Mouse (Mus musculus): Measurements from ENCODE around the gene Tmem174. TPM values are rescaled to one million over a fixed set of nuclear protein-coding genes. Genes with fewer than 3 reads are reported as not detected.

Gene Tmem174
- polyA plus RNA-seq, 1 experiment from 2014 or later: not detected

- H3K4me1 ChIP-seq (ENCODE audit: control insufficient read depth, insufficient read depth, low read length): no peaks in the 10 kb centered on the region; the same call in 1 of the 2 replicates
- no peak overlapping the region for H3K4me2 ChIP-seq (ENCODE audit: low read depth, low read length)
- H3K27ac ChIP-seq (replicated peaks; ENCODE audit: low read depth, low read length): no peak overlapping the region
- ATAC-seq (ENCODE audit: low read depth) (0 out of 2 replicates have a peak, but pooled peaks have one; percentile 15), DNase-seq (ENCODE audit: low spot score) (no peak)
- WGBS: 62% methylated on average over 3 of the region's 3 CpGs
- H3K9ac ChIP-seq (ENCODE audit: low read depth, low read length): no peak overlapping the region
- H3K27me3 ChIP-seq (replicated peaks; ENCODE audit: control insufficient read depth, insufficient read depth, low read length): no peaks in the 10 kb centered on the region
- no peak overlapping the region for H3K4me3 ChIP-seq (ENCODE audit: low read depth, low read length)
- H3K9me3 ChIP-seq (ENCODE audit: control insufficient read depth, low read length): 0 out of 2 replicates have a peak, but pooled peaks cover 4% of the 10 kb centered on the region
- H3K36me3 ChIP-seq (ENCODE audit: control insufficient read depth, insufficient read depth, low read length): no peaks in the 10 kb centered on the region
Measured at GRCm38 (mm10) chr13:98667316-98667715, 30.1 kb upstream of the Tmem174 start.

- no peak overlapping the region for H3K9ac ChIP-seq (ENCODE audit: low read depth, low read length)
- ATAC-seq (ENCODE audit: low read depth) (no peak), DNase-seq (ENCODE audit: low spot score) (no peak)
- H3K36me3 ChIP-seq (ENCODE audit: control insufficient read depth, insufficient read depth, low read length): no peaks in the 10 kb centered on the region
- no peak overlapping the region for H3K27ac ChIP-seq (replicated peaks; ENCODE audit: low read depth, low read length)
- 85% methylated on average over 10 of the region's 10 CpGs for WGBS
- H3K4me3 ChIP-seq (ENCODE audit: low read depth, low read length): no peak overlapping the region
- H3K4me1 ChIP-seq (ENCODE audit: control insufficient read depth, insufficient read depth, low read length): no peaks in the 10 kb centered on the region; the same call in 1 of the 2 replicates
- H3K4me2 ChIP-seq (ENCODE audit: low read depth, low read length): no peak overlapping the region
- no peaks in the 10 kb centered on the region for H3K27me3 ChIP-seq (replicated peaks; ENCODE audit: control insufficient read depth, insufficient read depth, low read length)
- 0 out of 2 replicates have a peak, but pooled peaks cover 8% of the 10 kb centered on the region for H3K9me3 ChIP-seq (ENCODE audit: control insufficient read depth, low read length)
Measured at GRCm38 (mm10) chr13:98665240-98665639, 28.0 kb upstream of the Tmem174 start.

GRCm38 (mm10) chr13:98662173-98662675 is 25.0 kb upstream of the Tmem174 start:
- WGBS: 79% methylated on average over 4 of the region's 4 CpGs

GRCm38 (mm10) chr13:98656034-98656471 is 18.8 kb upstream of the Tmem174 start:
- H3K27ac ChIP-seq (replicated peaks; ENCODE audit: low read depth, low read length): no peak overlapping the region

More at GRCm38 (mm10) chr13:98662173-98662675, 25.0 kb upstream of the Tmem174 start:
- Histone ChIP-seq H3K27ac (replicated peaks; ENCODE audit: low read depth, low read length) (no peak overlapping the region), H3K4me3 (ENCODE audit: low read depth, low read length) (no peak overlapping the region), H3K27me3 (replicated peaks; ENCODE audit: control insufficient read depth, insufficient read depth, low read length) (no peaks in the 10 kb centered on the region), H3K36me3 (ENCODE audit: control insufficient read depth, insufficient read depth, low read length) (no peaks in the 10 kb centered on the region), H3K4me2 (ENCODE audit: low read depth, low read length) (no peak overlapping the region), H3K4me1 (ENCODE audit: control insufficient read depth, insufficient read depth, low read length) (no peaks in the 10 kb centered on the region), H3K9me3 (ENCODE audit: control insufficient read depth, low read length) (0 out of 2 replicates have a peak, but pooled peaks cover 8% of the 10 kb centered on the region), H3K9ac (ENCODE audit: low read depth, low read length) (no peak overlapping the region)
- ATAC-seq (ENCODE audit: low read depth) (no peak), DNase-seq (ENCODE audit: low spot score) (no peak)

GRCm38 (mm10) chr13:98655346-98655745 is 18.1 kb upstream of the Tmem174 start:
- no peak overlapping the region for H3K4me3 ChIP-seq (ENCODE audit: low read depth, low read length)
- H3K27ac ChIP-seq (replicated peaks; ENCODE audit: low read depth, low read length): no peak overlapping the region; the same call in 1 of the 2 replicates
- H3K4me2 ChIP-seq (ENCODE audit: low read depth, low read length): no peak overlapping the region
- peaks cover 18% of the 10 kb centered on the region for H3K4me1 ChIP-seq (ENCODE audit: control insufficient read depth, insufficient read depth, low read length)
- no peaks in the 10 kb centered on the region for H3K36me3 ChIP-seq (ENCODE audit: control insufficient read depth, insufficient read depth, low read length)
- WGBS: 91% methylated on average over 4 of the region's 4 CpGs
- H3K27me3 ChIP-seq (replicated peaks; ENCODE audit: control insufficient read depth, insufficient read depth, low read length): no peaks in the 10 kb centered on the region
- DNase-seq (ENCODE audit: low spot score): no peak
- ATAC-seq (ENCODE audit: low read depth): no peak
- no peak overlapping the region for H3K9ac ChIP-seq (ENCODE audit: low read depth, low read length)
- H3K9me3 ChIP-seq (ENCODE audit: control insufficient read depth, low read length): no peaks in the 10 kb centered on the region

More at GRCm38 (mm10) chr13:98656034-98656471, 18.8 kb upstream of the Tmem174 start:
- ATAC-seq (ENCODE audit: low read depth) (no peak), DNase-seq (ENCODE audit: low spot score) (peak; percentile 41)
- Histone ChIP-seq H3K27me3 (replicated peaks; ENCODE audit: control insufficient read depth, insufficient read depth, low read length) (no peaks in the 10 kb centered on the region), H3K4me1 (ENCODE audit: control insufficient read depth, insufficient read depth, low read length) (peaks cover 18% of the 10 kb centered on the region), H3K4me3 (ENCODE audit: low read depth, low read length) (no peak overlapping the region), H3K9me3 (ENCODE audit: control insufficient read depth, low read length) (no peaks in the 10 kb centered on the region), H3K4me2 (ENCODE audit: low read depth, low read length) (no peak overlapping the region), H3K36me3 (ENCODE audit: control insufficient read depth, insufficient read depth, low read length) (no peaks in the 10 kb centered on the region), H3K9ac (ENCODE audit: low read depth, low read length) (no peak overlapping the region)
- WGBS: 82% methylated on average over 16 of the region's 16 CpGs

- no peak overlapping the region for H3K4me2 ChIP-seq (ENCODE audit: low read depth, low read length)
- no peak overlapping the region for H3K4me3 ChIP-seq (ENCODE audit: low read depth, low read length)
- no peaks in the 10 kb centered on the region for H3K9me3 ChIP-seq (ENCODE audit: control insufficient read depth, low read length)
- ATAC-seq (ENCODE audit: low read depth): peak; percentile 92
- no peaks in the 10 kb centered on the region for H3K27me3 ChIP-seq (replicated peaks; ENCODE audit: control insufficient read depth, insufficient read depth, low read length)
- H3K4me1 ChIP-seq (ENCODE audit: control insufficient read depth, insufficient read depth, low read length): peaks cover 18% of the 10 kb centered on the region
- H3K27ac ChIP-seq (replicated peaks; ENCODE audit: low read depth, low read length): peak overlapping the region; percentile 59
- H3K9ac ChIP-seq (ENCODE audit: low read depth, low read length): no peak overlapping the region
- DNase-seq (ENCODE audit: low spot score): peak; percentile 92
- no peaks in the 10 kb centered on the region for H3K36me3 ChIP-seq (ENCODE audit: control insufficient read depth, insufficient read depth, low read length)
- 45% methylated on average over 10 of the region's 10 CpGs for WGBS
Measured at GRCm38 (mm10) chr13:98654129-98654939, 17.1 kb upstream of the Tmem174 start.

GRCm38 (mm10) chr13:98652194-98652593 is 15.0 kb upstream of the Tmem174 start:
- no peak for ATAC-seq (ENCODE audit: low read depth)
- no peak overlapping the region for H3K4me3 ChIP-seq (ENCODE audit: low read depth, low read length)
- H3K9me3 ChIP-seq (ENCODE audit: control insufficient read depth, low read length): peaks cover 4% of the 10 kb centered on the region; the same call in 1 of the 2 replicates
- no peaks in the 10 kb centered on the region for H3K27me3 ChIP-seq (replicated peaks; ENCODE audit: control insufficient read depth, insufficient read depth, low read length)
- no peak overlapping the region for H3K4me2 ChIP-seq (ENCODE audit: low read depth, low read length)
- H3K9ac ChIP-seq (ENCODE audit: low read depth, low read length): no peak overlapping the region
- no peaks in the 10 kb centered on the region for H3K36me3 ChIP-seq (ENCODE audit: control insufficient read depth, insufficient read depth, low read length)
- no peak for DNase-seq (ENCODE audit: low spot score)
- peaks cover 18% of the 10 kb centered on the region for H3K4me1 ChIP-seq (ENCODE audit: control insufficient read depth, insufficient read depth, low read length)
- WGBS: 75% methylated on average over 2 of the region's 2 CpGs
- H3K27ac ChIP-seq (replicated peaks; ENCODE audit: low read depth, low read length): no peak overlapping the region

- WGBS: 68% methylated on average over 17 of the region's 17 CpGs
- H3K27ac ChIP-seq (replicated peaks; ENCODE audit: low read depth, low read length): no peak overlapping the region
- DNase-seq (ENCODE audit: low spot score): no peak
- H3K4me2 ChIP-seq (ENCODE audit: low read depth, low read length): no peak overlapping the region
- H3K36me3 ChIP-seq (ENCODE audit: control insufficient read depth, insufficient read depth, low read length): no peaks in the 10 kb centered on the region
- H3K9me3 ChIP-seq (ENCODE audit: control insufficient read depth, low read length): peaks cover 4% of the 10 kb centered on the region; the same call in 1 of the 2 replicates
- H3K27me3 ChIP-seq (replicated peaks; ENCODE audit: control insufficient read depth, insufficient read depth, low read length): no peaks in the 10 kb centered on the region
- no peak overlapping the region for H3K9ac ChIP-seq (ENCODE audit: low read depth, low read length)
- peaks cover 18% of the 10 kb centered on the region for H3K4me1 ChIP-seq (ENCODE audit: control insufficient read depth, insufficient read depth, low read length)
- no peak overlapping the region for H3K4me3 ChIP-seq (ENCODE audit: low read depth, low read length)
- ATAC-seq (ENCODE audit: low read depth): no peak
Measured at GRCm38 (mm10) chr13:98651228-98651977, 14.2 kb upstream of the Tmem174 start.
